Mouse (Mus musculus) lung, postnatal 0 days (tissue): ENCODE data around the gene G6pc3. TPM values are rescaled to one million over a fixed set of nuclear protein-coding genes. Genes with fewer than 3 reads are reported as not detected.
A peak's percentile ranks its signal among the peaks of the same experiment; 100 is the strongest.

Experiments used
- ATAC-seq: fragments of 200-750 bp; cut with Nextera tagmentation; 2 replicates; pipeline ENCODE4 v1.8.0; 2017; ENCODE audit warnings: moderate library complexity
- DNase-seq: peaks from one replicate; pipeline ENCODE4 v3.0.0-alpha.2; 2016; ENCODE audit warnings: low spot score
- H3K27ac ChIP-seq: fragments of 300-500 bp; sonication (generic); 2 replicates; pipeline ENCODE4 v1.5.1; 2014; ENCODE audit warnings: antibody characterized with exemption, mild to moderate bottlenecking, low read length, mixed read lengths
- H3K27me3 ChIP-seq: fragments of 300-500 bp; sonication (generic); replicated peaks from 2 replicates; pipeline ENCODE4 v1.6.1; 2014; ENCODE audit warnings: low read length, mixed read lengths; ENCODE audit not compliant: insufficient read depth
- H3K36me3 ChIP-seq: fragments of 300-500 bp; sonication (generic); 2 replicates; pipeline ENCODE4 v1.6.1; 2014; ENCODE audit warnings: low read length, mixed read lengths; ENCODE audit not compliant: insufficient read depth
- H3K4me1 ChIP-seq: fragments of 300-500 bp; sonication (generic); 2 replicates; pipeline ENCODE4 v1.6.1; 2014; ENCODE audit warnings: antibody characterized with exemption, low read depth, low read length, mixed read lengths; ENCODE audit not compliant: insufficient read depth
- H3K4me2 ChIP-seq: fragments of 300-500 bp; sonication (generic); replicated peaks from 2 replicates; pipeline ENCODE4 v1.6.1; 2014; ENCODE audit warnings: low read depth, mild to moderate bottlenecking, low read length, moderate library complexity, mixed read lengths
- H3K4me3 ChIP-seq: fragments of 300-500 bp; sonication (generic); 2 replicates; pipeline ENCODE4 v1.5.1; 2014; ENCODE audit warnings: low read depth, low read length
- H3K9ac ChIP-seq: fragments of 300-500 bp; sonication (generic); replicated peaks from 2 replicates; pipeline ENCODE4 v1.6.1; 2014; ENCODE audit warnings: low read depth, mild to moderate bottlenecking
- H3K9me3 ChIP-seq: fragments of 300-500 bp; sonication (generic); 2 replicates; pipeline ENCODE4 v1.6.1; 2016; ENCODE audit warnings: low read length, mixed read lengths
- CTCF ChIP-seq: IDR thresholded peaks from 2 replicates; pipeline ENCODE4 v1.5.1; 2016; ENCODE audit warnings: antibody characterized with exemption, mild to moderate bottlenecking
- EP300 ChIP-seq: IDR thresholded peaks from 2 replicates; pipeline ENCODE4 v1.6.1; 2016; ENCODE audit warnings: antibody characterized with exemption, mild to moderate bottlenecking, control low read depth
- WGBS: fragments of 180-500 bp; shearing (Covaris S2); extraction: QIAGEN DNeasy Blood & Tissue Kit; methylation state at CpG from one replicate; pipeline ENCODE4 v1.1.7; 2014; 5-methylcytosine and 5-hydroxymethylcytosine counted together
- microRNA-seq: library from miRNA; unstranded; fragments of <30 nt; microRNA quantifications from one replicate; pipeline ENCODE4, GENCODE M21; 2016
- polyA plus RNA-seq: library from polyadenylated mRNA; unstranded; fragments of >200 nt; fragmentation: Nextera tagmentation; extraction: Ambion mirVana; gene quantifications from 2 replicates; pipeline ENCODE4 v1.2.1, GENCODE M21; 2015

The G6pc3 gene
- polyA plus RNA-seq, 1 experiment from 2014 or later = 16.7 TPM

GRCm38 (mm10) chr11:102241874-102242273, 52.5 kb downstream of the G6pc3 start:
- Histone ChIP-seq H3K27ac (no peak overlapping the region), H3K36me3 (no peaks in the 10 kb centered on the region), H3K4me2 (no peak overlapping the region), H3K27me3 (no peaks in the 10 kb centered on the region), H3K4me1 (peaks cover 3% of the 10 kb centered on the region; the same call in 1 of the 2 replicates), H3K4me3 (no peak overlapping the region), H3K9me3 (no peaks in the 10 kb centered on the region), H3K9ac (no peak overlapping the region)
- WGBS = 58% methylated on average over 5 of the region's 5 CpGs
- TF ChIP-seq EP300 (no peak), CTCF (peak; percentile 20)
- no peak for DNase-seq
- ATAC-seq = no peak

Small RNAs within 50 kb of the gene (microRNA-seq; reads per million reads assigned to microRNA genes)
- gene Mir8101 = not detected

Other genes starting within 250 kb of the G6pc3 start
- 0.06 TPM in 1 of 2 replicates, not detected in the other for gene Sost, start 222.6 kb upstream of the G6pc3 start, polyA plus RNA-seq
- 0.20 TPM in 1 of 2 replicates, not detected in the other for gene Cfap97d1, start 205.3 kb upstream of the G6pc3 start, polyA plus RNA-seq
- 78.2 and 80.0 TPM in 2 replicates for gene Dusp3, start 202.6 kb upstream of the G6pc3 start, polyA plus RNA-seq
- 0.84 and 2.2 TPM in 2 replicates for gene Mpp3, start 161.2 kb upstream of the G6pc3 start, polyA plus RNA-seq
- 2.1 and 2.4 TPM in 2 replicates for gene Cd300lg, start 148.1 kb upstream of the G6pc3 start, polyA plus RNA-seq
- 3.9 TPM in 2 replicates for gene Mpp2, start 101.1 kb upstream of the G6pc3 start, polyA plus RNA-seq
- 2.6 and 4.2 TPM in 2 replicates for gene Ppy, start 88.3 kb upstream of the G6pc3 start, polyA plus RNA-seq
- gene Pyy, start 81.8 kb upstream of the G6pc3 start, polyA plus RNA-seq = not detected in 2 replicates
- gene Nags, start 44.1 kb upstream of the G6pc3 start, polyA plus RNA-seq = 0.91 and 1.4 TPM in 2 replicates
- gene Tmem101, start 33.2 kb upstream of the G6pc3 start, polyA plus RNA-seq = 17.6 and 18.9 TPM in 2 replicates
- gene Lsm12, start 4.3 kb upstream of the G6pc3 start, polyA plus RNA-seq = 74.7 and 79.9 TPM in 2 replicates
- 65.6 and 79.0 TPM in 2 replicates for gene Hdac5, start 40.5 kb downstream of the G6pc3 start, polyA plus RNA-seq
- gene BC030867, start 59.3 kb downstream of the G6pc3 start, polyA plus RNA-seq = 0.88 and 1.3 TPM in 2 replicates
- gene Asb16, start 79.1 kb downstream of the G6pc3 start, polyA plus RNA-seq = not detected in 2 replicates
- gene Tmub2, start 95.3 kb downstream of the G6pc3 start, polyA plus RNA-seq = 46.1 and 47.4 TPM in 2 replicates
- gene Atxn7l3, start 107.0 kb downstream of the G6pc3 start, polyA plus RNA-seq = 9.6 and 10.2 TPM in 2 replicates
- 53.7 and 60.9 TPM in 2 replicates for gene Ubtf, start 130.1 kb downstream of the G6pc3 start, polyA plus RNA-seq
- 9.7 and 9.8 TPM in 2 replicates for gene Slc4a1, start 176.6 kb downstream of the G6pc3 start, polyA plus RNA-seq
- gene Rundc3a, start 203.8 kb downstream of the G6pc3 start, polyA plus RNA-seq = 1.7 and 1.9 TPM in 2 replicates
- 214 TPM in 2 replicates for gene Slc25a39, start 218.3 kb downstream of the G6pc3 start, polyA plus RNA-seq
- 215 and 223 TPM in 2 replicates for gene Grn, start 240.7 kb downstream of the G6pc3 start, polyA plus RNA-seq